Mouse (Mus musculus): ENCODE data around the gene AI467606.

- TF ChIP-seq EP300 (IDR thresholded peaks at IDR 0.05; ENCODE audit: insufficient read depth, low read depth, low read length) (no peak), CTCF (IDR thresholded peaks at IDR 0.05; ENCODE audit: low read depth, low read length) (no peak), POLR2A (IDR thresholded peaks at IDR 0.05; ENCODE audit: insufficient read depth, low read length) (no peak)
These were observed 15.0 kb upstream of the AI467606 start for GRCm38 (mm10) chr7:127076188-127076587.

Data from ES-Bruce4 (cell line).